ENCODE assay signal across 20 mouse cellular contexts in genomic region chr11:53294441-53294840, GRCm38 (mm10). TPM values are rescaled to one million over a fixed set of nuclear protein-coding genes. Genes with fewer than 3 reads are reported as not detected.
DNase-seq lines count a peak whose midpoint lies in the region; ATAC-seq and TF ChIP-seq lines count a peak whose summit lies in the region.
"Had no signal": no experiment of that assay in that cellular context is flagged by ENCODE, and none has a peak within 500 bp of the region (broad histone marks: within the 10 kb centered on the region; RNA-seq: fewer than 3 reads in every experiment).

No protein-coding gene starts in this region.

- no peaks in the 10 kb centered on the region for H3K27me3 ChIP-seq in stomach, embryonic 15.5 days (replicated peaks)
- H3K27me3 ChIP-seq in stomach, postnatal 0 days (ENCODE audit: control insufficient read depth, insufficient read depth, low read length), result no peaks in the 10 kb centered on the region
- H3K27me3 ChIP-seq in intestine, embryonic 16.5 days (replicated peaks; ENCODE audit: control insufficient read depth, insufficient read depth, low read length), result no peaks in the 10 kb centered on the region
- H3K27me3 ChIP-seq in liver, embryonic 15.5 days, result no peaks in the 10 kb centered on the region
- H3K27me3 ChIP-seq: embryonic facial prominence, embryonic 15.5 days; heart, embryonic 15.5 days; midbrain, embryonic 13.5 days had no signal

- 0 out of 2 replicates have a peak overlapping the region, but pooled peaks have one; percentile 33 for H3K27ac ChIP-seq in stomach, embryonic 15.5 days
- no peak overlapping the region for H3K27ac ChIP-seq in stomach, postnatal 0 days (replicated peaks)
- peak overlapping the region; percentile 37; the same call in 1 of the 2 replicates for H3K27ac ChIP-seq in intestine, embryonic 16.5 days (ENCODE audit: low read length)
- H3K27ac ChIP-seq in liver, embryonic 15.5 days (replicated peaks), result peak overlapping the region; percentile 67
- H3K27ac ChIP-seq: embryonic facial prominence, embryonic 15.5 days; forebrain, embryonic 10.5 days; heart, embryonic 15.5 days; midbrain, embryonic 13.5 days had no signal

- no peak overlapping the region for H3K4me2 ChIP-seq in stomach, embryonic 15.5 days
- no peak overlapping the region for H3K4me2 ChIP-seq in stomach, postnatal 0 days (replicated peaks; ENCODE audit: low read depth)
- H3K4me2 ChIP-seq in intestine, embryonic 16.5 days (ENCODE audit: low read depth, low read length), result no peak overlapping the region
- 0 out of 2 replicates have a peak overlapping the region, but pooled peaks have one; percentile 1 for H3K4me2 ChIP-seq in liver, embryonic 15.5 days
- H3K4me2 ChIP-seq: embryonic facial prominence, embryonic 15.5 days; heart, embryonic 15.5 days; midbrain, embryonic 13.5 days had no signal

- H3K9ac ChIP-seq in stomach, embryonic 15.5 days, result no peak overlapping the region
- H3K9ac ChIP-seq in stomach, postnatal 0 days (ENCODE audit: low read length), result no peak overlapping the region
- H3K9ac ChIP-seq in intestine, embryonic 16.5 days (ENCODE audit: low read depth, low read length), result no peak overlapping the region
- no peak overlapping the region for H3K9ac ChIP-seq in liver, embryonic 15.5 days
- H3K9ac ChIP-seq: embryonic facial prominence, embryonic 15.5 days; heart, embryonic 15.5 days; midbrain, embryonic 13.5 days had no signal

- no peak overlapping the region for H3K4me3 ChIP-seq in stomach, embryonic 15.5 days (replicated peaks)
- no peak overlapping the region for H3K4me3 ChIP-seq in stomach, postnatal 0 days (ENCODE audit: low read depth, low read length)
- no peak overlapping the region for H3K4me3 ChIP-seq in intestine, embryonic 16.5 days (ENCODE audit: low read length)
- no peak overlapping the region for H3K4me3 ChIP-seq in liver, embryonic 15.5 days (replicated peaks)
- H3K4me3 ChIP-seq: embryonic facial prominence, embryonic 15.5 days; forebrain, embryonic 10.5 days; heart, embryonic 15.5 days; midbrain, embryonic 13.5 days had no signal

- no peaks in the 10 kb centered on the region for H3K9me3 ChIP-seq in stomach, embryonic 15.5 days
- H3K9me3 ChIP-seq in stomach, postnatal 0 days (ENCODE audit: control insufficient read depth, low read length), result no peaks in the 10 kb centered on the region
- H3K9me3 ChIP-seq in intestine, embryonic 16.5 days (ENCODE audit: control insufficient read depth, low read length), result no peaks in the 10 kb centered on the region
- no peaks in the 10 kb centered on the region for H3K9me3 ChIP-seq in liver, embryonic 15.5 days (replicated peaks)
- H3K9me3 ChIP-seq: embryonic facial prominence, embryonic 15.5 days; forebrain, embryonic 10.5 days; heart, embryonic 15.5 days; midbrain, embryonic 13.5 days had no signal

- DNase-seq in stomach, postnatal 0 days (ENCODE audit: low spot score), result no peak
- no peak for DNase-seq in adrenal gland, postnatal 36 days
- DNase-seq in cerebellum, postnatal 4 days (ENCODE audit: low spot score in 2 of 2), result no peak
- DNase-seq in retina, postnatal 1 day, result no peak
- DNase-seq: adrenal gland, postnatal 10 days; B cell, adult 2 months; cerebellum, adult 8-10 months; gastrocnemius, postnatal 36 days; kidney, adult 8-10 months; kidney, postnatal 14 days; lung, adult 18-20 months; lung, postnatal 10 days; thymus, postnatal 25 days had no signal

- no peak for TF ChIP-seq EP300 in stomach, postnatal 0 days (optimal IDR thresholded peaks at IDR 0.05)

- peaks cover 22% of the 10 kb centered on the region for H3K4me1 ChIP-seq in stomach, embryonic 15.5 days
- H3K4me1 ChIP-seq in stomach, postnatal 0 days (replicated peaks; ENCODE audit: control insufficient read depth, insufficient read depth), result no peaks in the 10 kb centered on the region
- H3K4me1 ChIP-seq in intestine, embryonic 16.5 days (ENCODE audit: control insufficient read depth, insufficient read depth, low read length), result peaks cover 32% of the 10 kb centered on the region
- peaks cover 43% of the 10 kb centered on the region for H3K4me1 ChIP-seq in liver, embryonic 15.5 days (replicated peaks)

- ATAC-seq in stomach, embryonic 15.5 days (ENCODE audit: insufficient read depth, low FRiP score, low read depth), result no peak
- no peak; the same call in 1 of the 2 replicates for ATAC-seq in stomach, postnatal 0 days (ENCODE audit: low FRiP score, low TSS enrichment)
- ATAC-seq in intestine, embryonic 16.5 days, result peak; percentile 31; the same call in 1 of the 2 replicates
- ATAC-seq in liver, embryonic 15.5 days (ENCODE audit: insufficient read depth), result peak; percentile 84
- ATAC-seq: midbrain, embryonic 13.5 days had no signal

- no peak for TF ChIP-seq CTCF in stomach, postnatal 0 days (IDR thresholded peaks at IDR 0.05; ENCODE audit: low read depth)

- peaks cover 13% of the 10 kb centered on the region for H3K36me3 ChIP-seq in stomach, embryonic 15.5 days
- H3K36me3 ChIP-seq in stomach, postnatal 0 days (ENCODE audit: control insufficient read depth, insufficient read depth, low read length), result no peaks in the 10 kb centered on the region
- peaks cover 2% of the 10 kb centered on the region; the same call in 1 of the 2 replicates for H3K36me3 ChIP-seq in intestine, embryonic 16.5 days (ENCODE audit: control insufficient read depth, insufficient read depth, low read length)
- peaks cover 48% of the 10 kb centered on the region for H3K36me3 ChIP-seq in liver, embryonic 15.5 days (replicated peaks)

- WGBS in stomach, embryonic 15.5 days, result 53% methylated on average over 5 of the region's 5 CpGs
- 34% methylated on average over 5 of the region's 5 CpGs for WGBS in stomach, postnatal 0 days
- WGBS in intestine, embryonic 16.5 days, result 62% methylated on average over 5 of the region's 5 CpGs
- 46% methylated on average over 5 of the region's 5 CpGs for WGBS in liver, embryonic 15.5 days (ENCODE audit: insufficient replicate concordance)

RNA-seq across cellular contexts. Expression of gene Hspa4, which starts 5.8 kb away (rescaled TPM):
- polyA plus RNA-seq in stomach, embryonic 15.5 days (2015; fragmentation: Nextera tagmentation; extraction: Ambion mirVana), result 93.4 and 96.0 TPM in 2 replicates
- 53.6 and 59.9 TPM in 2 replicates for polyA plus RNA-seq in stomach, postnatal 0 days (2015; fragmentation: Nextera tagmentation; extraction: Ambion mirVana)
- polyA plus RNA-seq in intestine, embryonic 16.5 days (2015; fragmentation: Nextera tagmentation; extraction: Ambion mirVana), result 85.2 and 85.9 TPM in 2 replicates
- 37.1 and 41.7 TPM in 2 replicates for polyA plus RNA-seq in liver, embryonic 15.5 days (2015; fragmentation: Nextera tagmentation; extraction: Ambion mirVana)
- total RNA-seq in adrenal gland, postnatal 36 days (2021), result 100 to 1,000 TPM; 172 to 250 TPM

RNA-seq across cellular contexts. Expression of gene Zcchc10, which starts 30.0 kb away (rescaled TPM):
- 17.4 and 18.1 TPM in 2 replicates for polyA plus RNA-seq in stomach, embryonic 15.5 days (2015; fragmentation: Nextera tagmentation; extraction: Ambion mirVana)
- 11.6 and 12.4 TPM in 2 replicates for polyA plus RNA-seq in stomach, postnatal 0 days (2015; fragmentation: Nextera tagmentation; extraction: Ambion mirVana)
- polyA plus RNA-seq in intestine, embryonic 16.5 days (2015; fragmentation: Nextera tagmentation; extraction: Ambion mirVana), result 12.6 and 13.4 TPM in 2 replicates
- 7.2 and 7.8 TPM in 2 replicates for polyA plus RNA-seq in liver, embryonic 15.5 days (2015; fragmentation: Nextera tagmentation; extraction: Ambion mirVana)
- total RNA-seq in adrenal gland, postnatal 36 days (2021), result 10 to 100 TPM; 11.0 to 13.3 TPM

RNA-seq across cellular contexts. Expression of gene Aff4, which starts 56.2 kb away (rescaled TPM):
- 44.9 and 54.6 TPM in 2 replicates for polyA plus RNA-seq in stomach, embryonic 15.5 days (2015; fragmentation: Nextera tagmentation; extraction: Ambion mirVana)
- 18.5 and 28.5 TPM in 2 replicates for polyA plus RNA-seq in stomach, postnatal 0 days (2015; fragmentation: Nextera tagmentation; extraction: Ambion mirVana)
- polyA plus RNA-seq in intestine, embryonic 16.5 days (2015; fragmentation: Nextera tagmentation; extraction: Ambion mirVana), result 16.6 and 20.4 TPM in 2 replicates
- 8.0 and 9.7 TPM in 2 replicates for polyA plus RNA-seq in liver, embryonic 15.5 days (2015; fragmentation: Nextera tagmentation; extraction: Ambion mirVana)
- 100 to 1,000 TPM; 157 to 207 TPM for total RNA-seq in adrenal gland, postnatal 36 days (2021)

Comparison
In these comparisons a context has a peak if more than half of its experiments do, and no peak if none do; other contexts are left out.
1. ATAC-seq: peak in intestine, embryonic 16.5 days (single experiment) and liver, embryonic 15.5 days (single experiment); none in stomach, embryonic 15.5 days (single experiment) and stomach, postnatal 0 days (single experiment).